ENCODE assay signal across 19 mouse cellular contexts in genomic region chr5:111843622-111844239, GRCm38 (mm10).
DNase-seq lines count a peak whose midpoint lies in the region; ATAC-seq and TF ChIP-seq lines count a peak whose summit lies in the region.
"Had no signal": no experiment of that assay in that cellular context is flagged by ENCODE, and none has a peak within 500 bp of the region (broad histone marks: within the 10 kb centered on the region; RNA-seq: fewer than 3 reads in every experiment).

No protein-coding gene starts in this region.

- peaks cover 13% of the 10 kb centered on the region; the same call in 1 of the 2 replicates for H3K27me3 ChIP-seq in hindbrain, embryonic 10.5 days (ENCODE audit: insufficient read depth, poor library complexity, severe bottlenecking)
- H3K27me3 ChIP-seq in hindbrain, embryonic 16.5 days (replicated peaks; ENCODE audit: control insufficient read depth, insufficient read depth, low read length) = no peaks in the 10 kb centered on the region; the same call in 1 of the 2 replicates
- peaks cover 9% of the 10 kb centered on the region; the same call in 1 of the 2 replicates for H3K27me3 ChIP-seq in forebrain, embryonic 11.5 days (ENCODE audit: control insufficient read depth, insufficient read depth, low read length)
- peaks cover under 1% of the 10 kb centered on the region; the same call in 1 of the 2 replicates for H3K27me3 ChIP-seq in hindbrain, embryonic 12.5 days
- H3K27me3 ChIP-seq in midbrain, embryonic 15.5 days (replicated peaks) = no peaks in the 10 kb centered on the region
- no peaks in the 10 kb centered on the region for H3K27me3 ChIP-seq in lung, postnatal 0 days (replicated peaks; ENCODE audit: insufficient read depth, low read length)

- H3K27ac ChIP-seq in hindbrain, embryonic 10.5 days = peak overlapping the region; percentile 82
- no peak overlapping the region for H3K27ac ChIP-seq in hindbrain, embryonic 16.5 days (ENCODE audit: low read depth, low read length)
- peak overlapping the region; percentile 81 for H3K27ac ChIP-seq in forebrain, embryonic 11.5 days (ENCODE audit: low read depth, low read length)
- H3K27ac ChIP-seq in hindbrain, embryonic 12.5 days = peak overlapping the region; percentile 52
- H3K27ac ChIP-seq in midbrain, embryonic 15.5 days = peak overlapping the region; percentile 48
- no peak overlapping the region for H3K27ac ChIP-seq in lung, postnatal 0 days (ENCODE audit: low read length)
- H3K27ac ChIP-seq: kidney, postnatal 0 days; macrophage; neural tube, embryonic 12.5 days had no signal

- no peak for TF ChIP-seq CTCF in lung, postnatal 0 days (IDR thresholded peaks at IDR 0.05)

- DNase-seq in hindbrain, embryonic 10.5 days (ENCODE audit: low spot score) = no peak
- DNase-seq in forebrain, embryonic 11.5 days (ENCODE audit: low spot score) = peak; percentile 65
- no peak for DNase-seq in lung, postnatal 0 days (ENCODE audit: low spot score)
- no peak for DNase-seq in B cell, adult 2 months
- DNase-seq in heart, adult 18-20 months = no peak
- DNase-seq: adrenal gland, postnatal 25 days; cerebellum, adult 9-10 months; gastrocnemius, postnatal 14 days; heart, postnatal 14 days; layer of hippocampus, postnatal 36 days; lung, adult 2 months; thymus, postnatal 4 days had no signal

- WGBS in hindbrain, embryonic 10.5 days = 42% methylated on average over 17 of the region's 17 CpGs
- 29% methylated on average over 16 of the region's 17 CpGs for WGBS in hindbrain, embryonic 16.5 days
- 22% methylated on average over 17 of the region's 17 CpGs for WGBS in forebrain, embryonic 11.5 days
- WGBS in hindbrain, embryonic 12.5 days = 32% methylated on average over 17 of the region's 17 CpGs
- WGBS in midbrain, embryonic 15.5 days = 17% methylated on average over 17 of the region's 17 CpGs
- 44% methylated on average over 17 of the region's 17 CpGs for WGBS in lung, postnatal 0 days

- TF ChIP-seq EP300 in lung, postnatal 0 days (IDR thresholded peaks at IDR 0.05) = no peak

- no peaks in the 10 kb centered on the region for H3K9me3 ChIP-seq in hindbrain, embryonic 10.5 days
- no peaks in the 10 kb centered on the region for H3K9me3 ChIP-seq in hindbrain, embryonic 16.5 days (ENCODE audit: control insufficient read depth, low read length)
- no peaks in the 10 kb centered on the region for H3K9me3 ChIP-seq in forebrain, embryonic 11.5 days (ENCODE audit: control insufficient read depth, low read length)
- H3K9me3 ChIP-seq in hindbrain, embryonic 12.5 days (replicated peaks) = no peaks in the 10 kb centered on the region; the same call in 1 of the 2 replicates
- H3K9me3 ChIP-seq in midbrain, embryonic 15.5 days = no peaks in the 10 kb centered on the region
- no peaks in the 10 kb centered on the region for H3K9me3 ChIP-seq in lung, postnatal 0 days (ENCODE audit: low read length)

- H3K4me2 ChIP-seq in hindbrain, embryonic 16.5 days (ENCODE audit: low read length) = no peak overlapping the region
- H3K4me2 ChIP-seq in forebrain, embryonic 11.5 days (ENCODE audit: low read depth, low read length, severe bottlenecking) = peak overlapping the region; percentile 29; the same call in 1 of the 2 replicates
- peak overlapping the region; percentile 8; the same call in 1 of the 2 replicates for H3K4me2 ChIP-seq in hindbrain, embryonic 12.5 days (replicated peaks)
- H3K4me2 ChIP-seq in midbrain, embryonic 15.5 days = no peak overlapping the region
- H3K4me2 ChIP-seq in lung, postnatal 0 days (replicated peaks; ENCODE audit: low read depth, low read length) = no peak overlapping the region
- H3K4me2 ChIP-seq: neural tube, embryonic 12.5 days had no signal

- H3K4me1 ChIP-seq in hindbrain, embryonic 10.5 days (replicated peaks) = peaks cover 40% of the 10 kb centered on the region
- H3K4me1 ChIP-seq in hindbrain, embryonic 16.5 days (ENCODE audit: control insufficient read depth, insufficient read depth, low read depth, low read length) = peaks cover 3% of the 10 kb centered on the region; the same call in 1 of the 2 replicates
- peaks cover 14% of the 10 kb centered on the region for H3K4me1 ChIP-seq in forebrain, embryonic 11.5 days (replicated peaks; ENCODE audit: control insufficient read depth, insufficient read depth, low read length)
- peaks cover 28% of the 10 kb centered on the region for H3K4me1 ChIP-seq in hindbrain, embryonic 12.5 days
- H3K4me1 ChIP-seq in midbrain, embryonic 15.5 days = peaks cover 31% of the 10 kb centered on the region
- no peaks in the 10 kb centered on the region for H3K4me1 ChIP-seq in lung, postnatal 0 days (ENCODE audit: insufficient read depth, low read depth, low read length)

- H3K4me3 ChIP-seq in hindbrain, embryonic 10.5 days = no peak overlapping the region
- H3K4me3 ChIP-seq in hindbrain, embryonic 16.5 days (ENCODE audit: low read length) = no peak overlapping the region
- no peak overlapping the region for H3K4me3 ChIP-seq in forebrain, embryonic 11.5 days (ENCODE audit: low read depth, low read length)
- H3K4me3 ChIP-seq in hindbrain, embryonic 12.5 days = no peak overlapping the region
- H3K4me3 ChIP-seq in midbrain, embryonic 15.5 days = no peak overlapping the region
- no peak overlapping the region for H3K4me3 ChIP-seq in lung, postnatal 0 days (ENCODE audit: low read depth, low read length)
- H3K4me3 ChIP-seq: neural tube, embryonic 12.5 days had no signal

- no peak overlapping the region for H3K9ac ChIP-seq in hindbrain, embryonic 16.5 days (ENCODE audit: low read depth, low read length)
- H3K9ac ChIP-seq in forebrain, embryonic 11.5 days (ENCODE audit: low read length) = 0 out of 2 replicates have a peak overlapping the region, but pooled peaks have one; percentile 8
- no peak overlapping the region for H3K9ac ChIP-seq in hindbrain, embryonic 12.5 days
- no peak overlapping the region for H3K9ac ChIP-seq in midbrain, embryonic 15.5 days
- no peak overlapping the region for H3K9ac ChIP-seq in lung, postnatal 0 days (replicated peaks; ENCODE audit: low read depth)
- H3K9ac ChIP-seq: neural tube, embryonic 12.5 days had no signal

- H3K36me3 ChIP-seq in hindbrain, embryonic 10.5 days = no peaks in the 10 kb centered on the region
- no peaks in the 10 kb centered on the region for H3K36me3 ChIP-seq in hindbrain, embryonic 16.5 days (ENCODE audit: control insufficient read depth, insufficient read depth, low read length)
- no peaks in the 10 kb centered on the region for H3K36me3 ChIP-seq in forebrain, embryonic 11.5 days (ENCODE audit: control insufficient read depth, insufficient read depth, low read length)
- H3K36me3 ChIP-seq in hindbrain, embryonic 12.5 days = no peaks in the 10 kb centered on the region
- H3K36me3 ChIP-seq in midbrain, embryonic 15.5 days (replicated peaks) = no peaks in the 10 kb centered on the region
- H3K36me3 ChIP-seq in lung, postnatal 0 days (ENCODE audit: insufficient read depth, low read length) = no peaks in the 10 kb centered on the region
- H3K36me3 ChIP-seq: neural tube, embryonic 12.5 days had no signal

- ATAC-seq in hindbrain, embryonic 16.5 days = no peak
- peak; percentile 84 for ATAC-seq in forebrain, embryonic 11.5 days (replicated peaks; ENCODE audit: low FRiP score)
- peak; percentile 53; the same call in 1 of the 2 replicates for ATAC-seq in hindbrain, embryonic 12.5 days (ENCODE audit: low FRiP score)
- no peak; the same call in 1 of the 2 replicates for ATAC-seq in midbrain, embryonic 15.5 days (replicated peaks)
- no peak for ATAC-seq in lung, postnatal 0 days
- ATAC-seq: activated CD4-positive, CD25-positive, alpha-beta regulatory T cell, adult 4 months had no signal

Comparison
In these comparisons a context has a peak if more than half of its experiments do, and no peak if none do; other contexts are left out.
1. H3K27ac ChIP-seq: peak in hindbrain, embryonic 10.5 days (single experiment), forebrain, embryonic 11.5 days (single experiment), hindbrain, embryonic 12.5 days (single experiment) and midbrain, embryonic 15.5 days (single experiment); none in hindbrain, embryonic 16.5 days (single experiment) and lung, postnatal 0 days (single experiment).
2. ATAC-seq: peak in forebrain, embryonic 11.5 days (single experiment) and hindbrain, embryonic 12.5 days (single experiment); none in hindbrain, embryonic 16.5 days (single experiment), midbrain, embryonic 15.5 days (single experiment) and lung, postnatal 0 days (single experiment).
3. H3K4me2 ChIP-seq: peak in forebrain, embryonic 11.5 days (single experiment) and hindbrain, embryonic 12.5 days (single experiment); none in hindbrain, embryonic 16.5 days (single experiment), midbrain, embryonic 15.5 days (single experiment) and lung, postnatal 0 days (single experiment).